Mouse (Mus musculus) megakaryocyte, embryonic 14.5 days (primary cell): ENCODE data around the gene Mtus2.

Experiments
- FLI1 ChIP-seq: IDR thresholded peaks from 2 replicates; pipeline ENCODE4 v1.6.1; 2012; ENCODE audit warnings: low read length, inconsistent platforms, mixed read lengths
- GATA1 ChIP-seq: IDR thresholded peaks from 3 replicates; pipeline ENCODE4 v1.6.1; 2012; ENCODE audit warnings: mixed read lengths, low read length, inconsistent platforms, borderline replicate concordance

GRCm38 (mm10) chr5:148141662-148142061 is 184.5 kb downstream of the Mtus2 start:
- TF ChIP-seq GATA1 (no peak), FLI1 (no peak)
